Mouse (Mus musculus) CH12.LX (cell line): Measurements from ENCODE around the gene Ap3d1. TPM values are rescaled to one million over a fixed set of nuclear protein-coding genes. Genes with fewer than 3 reads are reported as not detected.

Source experiments
- DNase-seq: peaks from one replicate; pipeline ENCODE4 v3.0.0-alpha.2; 2013; ENCODE audit errors: extremely low read depth
- H3K27ac ChIP-seq: 2 replicates; pipeline ENCODE4 v1.5.1; 2012; ENCODE audit warnings: low read depth, mild to moderate bottlenecking, control low read depth, moderate library complexity; ENCODE audit not compliant: insufficient read depth
- H3K27me3 ChIP-seq: replicated peaks from 2 replicates; pipeline ENCODE3; 2012; ENCODE audit warnings: inconsistent platforms
- H3K36me3 ChIP-seq, 2 experiments: replicated peaks in 1 of 2; 2 replicates each; pipeline versions ENCODE3 to v1.6.1; 2012; ENCODE audit warnings: inconsistent platforms in 1 of 2, low read length in 1 of 2, mild to moderate bottlenecking in 1 of 2, mixed read lengths in 1 of 2, moderate library complexity in 1 of 2; ENCODE audit not compliant: control insufficient read depth in 1 of 2, insufficient read depth in 1 of 2
- H3K4me1 ChIP-seq, 2 experiments: 2 replicates each; pipeline ENCODE4 v1.6.1; 2012; ENCODE audit warnings: inconsistent platforms in 1 of 2, moderate library complexity in 1 of 2; ENCODE audit not compliant: insufficient read depth in 2 of 2, control insufficient read depth in 1 of 2
- H3K4me2 ChIP-seq: 2 replicates; pipeline ENCODE4 v1.6.1; 2012; ENCODE audit warnings: low read depth, mild to moderate bottlenecking, control low read depth; ENCODE audit not compliant: poor library complexity, insufficient read depth, severe bottlenecking
- H3K4me3 ChIP-seq, 3 experiments: fragments of 150-350 bp in 1 of 3; sonication (generic) in 1 of 3; replicated peaks in 1 of 3; 2 replicates each; pipeline versions ENCODE3 to v1.5.1; 2011 to 2012; ENCODE audit warnings: low read depth in 2 of 3, low read length in 2 of 3, mild to moderate bottlenecking in 2 of 3, moderate library complexity in 2 of 3, control low read depth in 1 of 3, improper control_type of control experiment in 1 of 3, inconsistent platforms in 1 of 3, mixed read lengths in 1 of 3; ENCODE audit not compliant: poor library complexity in 1 of 3
- H3K79me2 ChIP-seq: replicated peaks from 2 replicates; pipeline ENCODE4 v1.6.1; 2012; ENCODE audit warnings: mild to moderate bottlenecking, moderate library complexity; ENCODE audit not compliant: control insufficient read depth, poor library complexity, insufficient read depth, severe bottlenecking; ENCODE audit errors: extremely low read depth
- H3K9ac ChIP-seq: 2 replicates; pipeline ENCODE4 v1.6.1; 2012; ENCODE audit warnings: low read depth, mild to moderate bottlenecking, control low read depth, moderate library complexity; ENCODE audit not compliant: insufficient read depth
- H3K9me3 ChIP-seq: replicated peaks from 2 replicates; pipeline ENCODE3; 2012; ENCODE audit warnings: low read length, inconsistent platforms, mixed read lengths
- BHLHE40 ChIP-seq: IDR thresholded peaks from 2 replicates; pipeline ENCODE4 v1.6.1; 2011; ENCODE audit warnings: mild to moderate bottlenecking, low read depth, low read length, improper control_type of control experiment
- CHD1 ChIP-seq: IDR thresholded peaks from 2 replicates; pipeline ENCODE4 v1.6.1; 2012; ENCODE audit warnings: low read depth, low read length, improper control_type of control experiment, inconsistent platforms
- CHD2 ChIP-seq: IDR thresholded peaks from 2 replicates; pipeline ENCODE4 v1.6.1; 2011; ENCODE audit warnings: low read length, improper control_type of control experiment
- ELF1 ChIP-seq: IDR thresholded peaks from 2 replicates; pipeline ENCODE4 v1.6.1; 2014; ENCODE audit warnings: low read depth, mild to moderate bottlenecking, inconsistent platforms, low read length, improper control_type of control experiment
- ETS1 ChIP-seq: conservative IDR thresholded peaks from 2 replicates; pipeline ENCODE4 v1.6.1; 2012; ENCODE audit warnings: low read depth, mild to moderate bottlenecking, inconsistent platforms, low read length, improper control_type of control experiment, moderate library complexity
- HCFC1 ChIP-seq: IDR thresholded peaks from 2 replicates; pipeline ENCODE4 v1.6.1; 2012; ENCODE audit warnings: low read depth, mild to moderate bottlenecking, inconsistent platforms, low read length, improper control_type of control experiment
- IRF4 ChIP-seq: IDR thresholded peaks from 2 replicates; pipeline ENCODE4 v1.6.1; 2014; ENCODE audit warnings: low read depth, mild to moderate bottlenecking, inconsistent platforms, low read length, improper control_type of control experiment
- JUN ChIP-seq: IDR thresholded peaks from 2 replicates; pipeline ENCODE4 v1.6.1; 2011; ENCODE audit warnings: low read depth, mild to moderate bottlenecking, low read length, improper control_type of control experiment, moderate library complexity; ENCODE audit not compliant: insufficient read depth
- KAT2A ChIP-seq: IDR thresholded peaks from 2 replicates; pipeline ENCODE4 v1.6.1; 2012; ENCODE audit warnings: low read length, improper control_type of control experiment, inconsistent platforms; ENCODE audit not compliant: insufficient replicate concordance
- MAX ChIP-seq: IDR thresholded peaks from 2 replicates; pipeline ENCODE4 v1.6.1; 2011; ENCODE audit warnings: low read length, improper control_type of control experiment
- MAZ ChIP-seq: IDR thresholded peaks from 2 replicates; pipeline ENCODE4 v1.6.1; 2012; ENCODE audit warnings: low read depth, mild to moderate bottlenecking, inconsistent platforms, low read length, improper control_type of control experiment, moderate library complexity
- MEF2A ChIP-seq: IDR thresholded peaks from 2 replicates; pipeline ENCODE4 v1.6.1; 2014; ENCODE audit warnings: low read depth, mild to moderate bottlenecking, inconsistent platforms, low read length, improper control_type of control experiment, borderline replicate concordance
- MXI1 ChIP-seq: IDR thresholded peaks from 2 replicates; pipeline ENCODE4 v1.6.1; 2011; ENCODE audit warnings: mild to moderate bottlenecking, low read depth, low read length, improper control_type of control experiment
- MYC ChIP-seq: IDR thresholded peaks from 2 replicates; pipeline ENCODE4 v1.6.1; 2011; ENCODE audit warnings: low read depth, mild to moderate bottlenecking, improper control_type of control experiment, low read length
- NELFE ChIP-seq: IDR thresholded peaks from 2 replicates; pipeline ENCODE4 v1.6.1; 2011; ENCODE audit warnings: low read depth, low read length, improper control_type of control experiment
- NRF1 ChIP-seq: IDR thresholded peaks from 2 replicates; pipeline ENCODE4 v1.6.1; 2014; ENCODE audit warnings: low read depth, mild to moderate bottlenecking, inconsistent platforms, low read length, improper control_type of control experiment, moderate library complexity
- POLR2A ChIP-seq: IDR thresholded peaks from 2 replicates; pipeline ENCODE4 v1.6.1; 2011; ENCODE audit warnings: low read depth, mild to moderate bottlenecking, improper control_type of control experiment, low read length
- POLR2AphosphoS2 ChIP-seq: IDR thresholded peaks from 2 replicates; pipeline ENCODE4 v1.6.1; 2011; ENCODE audit warnings: low read depth, low read length, improper control_type of control experiment
- RCOR1 ChIP-seq: conservative IDR thresholded peaks from 2 replicates; pipeline ENCODE4 v1.6.1; 2012; ENCODE audit warnings: low read depth, mild to moderate bottlenecking, inconsistent platforms, low read length, improper control_type of control experiment
- SIN3A ChIP-seq: IDR thresholded peaks from 2 replicates; pipeline ENCODE4 v1.6.1; 2012; ENCODE audit warnings: low read length, improper control_type of control experiment, inconsistent platforms
- TBP ChIP-seq: conservative IDR thresholded peaks from 2 replicates; pipeline ENCODE4 v1.6.1; 2011; ENCODE audit warnings: low read depth, low read length, improper control_type of control experiment
- TCF12 ChIP-seq: IDR thresholded peaks from 2 replicates; pipeline ENCODE4 v1.6.1; 2014; ENCODE audit warnings: low read depth, mild to moderate bottlenecking, inconsistent platforms, low read length, improper control_type of control experiment
- UBTF ChIP-seq: IDR thresholded peaks from 2 replicates; pipeline ENCODE4 v1.6.1; 2012; ENCODE audit warnings: low read depth, mild to moderate bottlenecking, inconsistent platforms, low read length, improper control_type of control experiment, moderate library complexity
- USF1 ChIP-seq: IDR thresholded peaks from 2 replicates; pipeline ENCODE4 v1.6.1; 2014; ENCODE audit warnings: low read depth, mild to moderate bottlenecking, inconsistent platforms, low read length, improper control_type of control experiment
- USF2 ChIP-seq: conservative IDR thresholded peaks from 2 replicates; pipeline ENCODE4 v1.6.1; 2011; ENCODE audit warnings: low read depth, low read length, improper control_type of control experiment
- ZC3H11A ChIP-seq: IDR thresholded peaks from 2 replicates; pipeline ENCODE4 v1.6.1; 2012; ENCODE audit warnings: low read depth, mild to moderate bottlenecking, inconsistent platforms, low read length, improper control_type of control experiment
- ZKSCAN1 ChIP-seq: IDR thresholded peaks from 2 replicates; pipeline ENCODE4 v1.6.1; 2012; ENCODE audit warnings: low read depth, inconsistent platforms, low read length, improper control_type of control experiment, borderline replicate concordance
- ZMIZ1 ChIP-seq: IDR thresholded peaks from 2 replicates; pipeline ENCODE4 v1.6.1; 2012; ENCODE audit warnings: low read depth, mild to moderate bottlenecking, inconsistent platforms, low read length, improper control_type of control experiment
- dilution Hi-C: fragments of 300-500 bp; cut with MboI; formaldehyde crosslinking; loops from 2 replicates; pipeline ENCODE4 v1.14.3; 2020; ENCODE audit warnings: low sequenced_read_pairs; ENCODE audit not compliant: extremely low pct_unique_long_range_greater_than_20kb, extremely low pct_ligation_motif_present
- in situ Hi-C: fragments of 300-500 bp; cut with MboI; formaldehyde crosslinking; loops from 3 replicates; pipeline ENCODE4 v1.14.3; 2019; ENCODE audit warnings: low sequenced_read_pairs, low pct_ligation_motif_present, low pct_unique_long_range_greater_than_20kb, mixed read lengths
- polyA plus RNA-seq: library from polyadenylated mRNA; unstranded; fragments of >175 nt; gene quantifications from 2 replicates; pipeline ENCODE4 v1.2.1, GENCODE M21; 2012; ENCODE audit warnings: low read depth; ENCODE audit not compliant: insufficient read length
- total RNA-seq, 2 experiments: library from RNA; depleted of rRNA; stranded (reverse); fragments of 300-350 nt in 1 of 2; fragments of >200 nt in 1 of 2; gene quantifications; 2 replicates each; pipeline ENCODE4 v1.2.3; 2012 to 2014

Ap3d1 gene
- total and polyA plus RNA-seq, 3 experiments: 28.4 to 57.0 (median 49.4) TPM

DNA sequence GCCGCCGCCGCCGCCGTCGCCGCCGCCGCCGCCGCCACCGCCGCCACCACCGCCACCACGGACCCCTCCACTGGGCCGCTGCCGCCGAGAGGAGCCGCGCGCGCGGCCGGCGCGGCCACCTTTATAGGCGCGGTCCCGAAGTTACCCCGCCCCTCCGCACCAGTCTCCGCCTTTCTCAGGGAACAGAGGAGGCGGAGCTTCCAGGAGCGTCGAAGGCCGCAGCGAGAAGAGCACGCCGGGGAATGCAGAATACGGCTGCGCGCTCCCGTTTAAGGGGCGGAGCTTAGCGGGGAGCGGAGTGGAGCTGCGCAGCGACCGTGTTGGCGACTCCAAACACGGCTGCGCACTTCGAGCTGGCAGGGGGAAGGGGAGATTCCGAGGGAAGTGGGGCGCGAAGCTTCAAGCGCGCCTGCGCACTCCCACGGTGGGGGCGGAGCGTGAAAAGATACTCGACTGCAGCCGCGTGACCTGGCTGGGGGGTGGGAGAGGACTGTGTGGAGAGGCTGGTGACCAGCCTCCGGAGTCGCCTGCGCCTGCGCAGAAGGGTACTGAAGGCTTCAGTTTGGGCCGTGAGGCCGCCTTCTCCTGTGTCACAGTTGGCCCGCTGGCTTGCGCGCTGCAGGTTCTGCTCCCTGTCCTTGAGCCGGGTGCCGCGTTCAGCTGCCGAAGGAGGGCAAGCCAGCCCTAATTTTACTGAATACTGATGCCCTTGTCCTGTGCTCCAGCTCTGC is 65.7 kb downstream of the Ap3d1 start:
- H3K9me3 ChIP-seq: no peaks in the 10 kb centered on the region
- peaks cover 29 to 74% of the 10 kb centered on the region in 2 experiments for H3K4me1 ChIP-seq
- peak overlapping the region; percentile 77 for H3K4me2 ChIP-seq
- H3K27ac ChIP-seq: peak overlapping the region; percentile 98
- in situ Hi-C loops (loop anchor here (25.0 kb wide), 1 partner anchor 239 kb away; the partner anchor contains the start of gene Tcf3), dilution Hi-C loops (no loop called here)
- peaks cover 40% of the 10 kb centered on the region for H3K79me2 ChIP-seq
- peaks cover 18 to 35% of the 10 kb centered on the region in 2 experiments for H3K36me3 ChIP-seq
- peak overlapping the region; percentile 98 for H3K9ac ChIP-seq
- peak overlapping the region; percentile 85 to 99 (median 95) for H3K4me3 ChIP-seq
- H3K27me3 ChIP-seq: no peaks in the 10 kb centered on the region
- TF ChIP-seq UBTF (0 out of 2 replicates have a peak, but pooled peaks have one; percentile 29), JUN (no peak), USF1 (peak; percentile 85), MAZ (peak; percentile 85), RCOR1 (no peak), POLR2A (peak; percentile 87), HCFC1 (peak; percentile 67), SIN3A (no peak), ETS1 (peak; percentile 30; the same call in 1 of the 2 replicates), TCF12 (peak; percentile 90), MXI1 (peak; percentile 23; the same call in 1 of the 2 replicates), BHLHE40 (peak; percentile 91), CHD1 (no peak), MEF2A (no peak; the same call in 1 of the 2 replicates), ELF1 (peak; percentile 62; the same call in 1 of the 2 replicates), MYC (peak; percentile 81; the same call in 1 of the 2 replicates), USF2 (peak; percentile 53), NELFE (peak; percentile 94), ZKSCAN1 (no peak), IRF4 (peak; percentile 45), CHD2 (peak; percentile 75; the same call in 1 of the 2 replicates), NRF1 (peak; percentile 96), ZC3H11A (no peak), TBP (peak; percentile 95), ZMIZ1 (peak; percentile 94), KAT2A (0 out of 2 replicates have a peak, but pooled peaks have one; percentile 9), MAX (peak; percentile 68), POLR2AphosphoS2 (peak; percentile 83; the same call in 1 of the 2 replicates)
- peak; percentile 99 for DNase-seq
